Mouse (Mus musculus) leukemia stem cell, adult 10-12 weeks (primary cell): ENCODE data around the gene Slc1a6. TPM values are rescaled to one million over a fixed set of nuclear protein-coding genes. Genes with fewer than 3 reads are reported as not detected.

Experiments
- polyA plus RNA-seq: library from polyadenylated mRNA; stranded (reverse); fragments of >175 nt; gene quantifications from 2 replicates; pipeline ENCODE4 v1.2.3, GENCODE M21; 2012; ENCODE audit warnings: low replicate concordance

Gene Slc1a6
- polyA plus RNA-seq, result not detected in 2 replicates

GRCm38 (mm10) chr10:78779981-78780651 lies at the start of gene Slc1a6:
Gene Slc1a6 (plus strand): TSS chr10:78780496.

DNA sequence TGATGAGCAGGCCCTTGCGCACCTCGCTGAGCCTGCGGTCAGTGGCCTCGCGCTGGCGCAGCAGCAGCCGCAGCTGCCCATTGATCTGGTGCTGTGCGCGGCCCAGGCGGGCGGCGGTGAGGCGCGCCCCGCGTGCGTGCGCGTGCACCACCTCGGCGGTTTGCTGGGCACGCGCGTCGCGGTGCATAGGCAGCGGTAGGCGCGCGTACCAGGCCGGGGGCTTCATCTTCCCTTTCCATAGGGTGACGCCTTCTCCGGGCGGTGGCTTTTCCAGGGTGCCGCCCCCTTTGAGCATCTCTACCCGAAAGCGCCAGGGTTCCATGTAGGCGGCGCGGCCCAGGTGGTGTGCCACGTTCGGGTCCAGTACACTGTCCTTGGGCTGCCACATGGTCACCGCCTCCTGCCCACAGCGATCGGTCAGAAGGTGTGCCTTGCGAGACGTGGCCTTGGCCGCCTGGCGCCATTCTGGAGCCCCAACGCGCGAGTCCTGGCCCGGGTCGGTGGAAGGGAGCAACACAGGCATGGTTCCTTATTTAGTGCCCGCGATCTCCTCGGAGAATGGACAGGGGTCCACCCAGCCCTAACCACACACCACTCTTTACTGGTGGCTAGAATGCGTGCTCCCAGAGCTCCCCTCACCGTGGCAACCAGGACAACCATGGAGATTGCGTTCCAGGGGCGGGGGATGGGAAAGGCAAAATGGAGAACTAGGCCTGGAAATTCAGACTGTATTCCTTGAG lies 27.7 kb upstream of the Slc1a6 start, which contains the start of gene Ccdc105:
Gene Ccdc105, minus strand, starts transcription at position 614 of the 740 bp plus-strand sequence.

GRCm38 (mm10) chr10:78852066-78852465 lies 71.8 kb downstream of the Slc1a6 start, which contains the start of gene Olfr1356:
Gene Olfr1356 (minus strand): TSS chr10:78852166.

Other genes starting within 250 kb of the Slc1a6 start
- gene Ilvbl, start 206.2 kb upstream of the Slc1a6 start, polyA plus RNA-seq, result 22.6 and 25.7 TPM in 2 replicates
- gene Syde1, start 188.5 kb upstream of the Slc1a6 start, polyA plus RNA-seq, result 1.2 and 2.0 TPM in 2 replicates
- not detected in 2 replicates for gene Olfr1357, start 162.4 kb upstream of the Slc1a6 start, polyA plus RNA-seq
- not detected in 2 replicates for gene Casp14, start 62.2 kb upstream of the Slc1a6 start, polyA plus RNA-seq
- not detected in 2 replicates for gene Ccdc105, start 27.4 kb upstream of the Slc1a6 start, polyA plus RNA-seq
- not detected in 2 replicates for gene Olfr1356, start 71.7 kb downstream of the Slc1a6 start, polyA plus RNA-seq
- gene Olfr1355, start 95.0 kb downstream of the Slc1a6 start, polyA plus RNA-seq, result not detected in 2 replicates
- gene Olfr1354, start 132.7 kb downstream of the Slc1a6 start, polyA plus RNA-seq, result not detected in 2 replicates
- gene Olfr8, start 170.1 kb downstream of the Slc1a6 start, polyA plus RNA-seq, result not detected in 2 replicates
- not detected in 2 replicates for gene Olfr1353, start 182.8 kb downstream of the Slc1a6 start, polyA plus RNA-seq
- gene Olfr1352, start 200.6 kb downstream of the Slc1a6 start, polyA plus RNA-seq, result not detected in 2 replicates
- not detected in 2 replicates for gene Olfr1351, start 232.0 kb downstream of the Slc1a6 start, polyA plus RNA-seq
- gene Olfr57, start 248.2 kb downstream of the Slc1a6 start, polyA plus RNA-seq, result not detected in 2 replicates